Mouse (Mus musculus) hindbrain, embryonic 16.5 days (tissue): ENCODE measurements around the gene Padi4. TPM values are rescaled to one million over a fixed set of nuclear protein-coding genes. Genes with fewer than 3 reads are reported as not detected.
A peak's percentile ranks its signal among the peaks of the same experiment; 100 is the strongest.

Experiments used
- ATAC-seq: fragments of 200-750 bp; cut with Nextera tagmentation; 2 replicates; pipeline ENCODE4 v1.8.0; 2017; ENCODE audit warnings: moderate TSS enrichment, moderate library complexity
- H3K27ac ChIP-seq: fragments of 300-500 bp; sonication (generic); 2 replicates; pipeline ENCODE4 v1.5.1; 2014; ENCODE audit warnings: low read depth, mild to moderate bottlenecking, control low read depth, low read length, moderate library complexity
- H3K27me3 ChIP-seq: fragments of 300-500 bp; sonication (generic); replicated peaks from 2 replicates; pipeline ENCODE4 v1.6.1; 2014; ENCODE audit warnings: low read length; ENCODE audit not compliant: control insufficient read depth, insufficient read depth
- H3K36me3 ChIP-seq: fragments of 300-500 bp; sonication (generic); 2 replicates; pipeline ENCODE4 v1.6.1; 2014; ENCODE audit warnings: mild to moderate bottlenecking, low read length, moderate library complexity, mixed read lengths; ENCODE audit not compliant: control insufficient read depth, insufficient read depth
- H3K4me1 ChIP-seq: fragments of 300-500 bp; sonication (generic); 2 replicates; pipeline ENCODE4 v1.6.1; 2014; ENCODE audit warnings: low read depth, low read length; ENCODE audit not compliant: control insufficient read depth, insufficient read depth
- H3K4me2 ChIP-seq: fragments of 300-500 bp; sonication (generic); 2 replicates; pipeline ENCODE4 v1.6.1; 2014; ENCODE audit warnings: mild to moderate bottlenecking, low read length, control low read depth, moderate library complexity
- H3K4me3 ChIP-seq: fragments of 300-500 bp; sonication (generic); 2 replicates; pipeline ENCODE4 v1.5.1; 2014; ENCODE audit warnings: mild to moderate bottlenecking, low read length, control low read depth, moderate library complexity
- H3K9ac ChIP-seq: fragments of 300-500 bp; sonication (generic); 2 replicates; pipeline ENCODE4 v1.6.1; 2014; ENCODE audit warnings: low read depth, mild to moderate bottlenecking, control low read depth, low read length, moderate library complexity
- H3K9me3 ChIP-seq: fragments of 300-500 bp; sonication (generic); 2 replicates; pipeline ENCODE4 v1.6.1; 2014; ENCODE audit warnings: mild to moderate bottlenecking, low read length, moderate library complexity; ENCODE audit not compliant: control insufficient read depth
- WGBS: fragments of 180-500 bp; shearing (Covaris S2); extraction: QIAGEN DNeasy Blood & Tissue Kit; methylation state at CpG from one replicate; pipeline ENCODE4 v1.1.7; 2014; 5-methylcytosine and 5-hydroxymethylcytosine counted together
- polyA plus RNA-seq: library from polyadenylated mRNA; unstranded; fragments of >200 nt; fragmentation: Nextera tagmentation; extraction: Ambion mirVana; gene quantifications from 2 replicates; pipeline ENCODE4 v1.2.1, GENCODE M21; 2015

Padi4 gene
- polyA plus RNA-seq, 1 experiment from 2014 or later, result 0.14 TPM

DNA sequence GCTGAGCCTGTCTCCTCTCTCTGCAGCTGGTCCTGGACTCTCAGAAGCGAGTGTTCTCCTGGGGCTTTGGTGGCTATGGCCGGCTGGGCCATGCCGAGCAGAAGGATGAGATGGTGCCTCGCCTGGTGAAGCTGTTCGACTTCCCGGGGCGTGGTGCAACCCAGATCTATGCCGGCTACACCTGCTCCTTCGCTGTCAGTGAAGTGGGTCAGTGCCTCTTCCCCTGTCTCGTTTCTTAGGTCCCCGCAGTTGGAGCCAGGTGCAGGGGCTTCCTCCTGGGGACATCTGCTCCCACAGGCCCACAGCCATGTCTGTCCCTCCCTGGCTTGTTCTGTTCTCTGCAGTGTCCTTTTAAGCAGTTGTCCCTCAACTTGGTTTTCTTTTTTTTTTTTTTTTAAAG is 57.0 kb downstream of the Padi4 start:
- ATAC-seq, result no peak
- 87% methylated on average over 11 of the region's 11 CpGs for WGBS
- Histone ChIP-seq H3K9ac (no peak overlapping the region), H3K9me3 (no peaks in the 10 kb centered on the region), H3K4me1 (peaks cover 10% of the 10 kb centered on the region), H3K4me2 (no peak overlapping the region), H3K27me3 (no peaks in the 10 kb centered on the region), H3K36me3 (peaks cover 62% of the 10 kb centered on the region), H3K4me3 (no peak overlapping the region), H3K27ac (no peak overlapping the region)

DNA sequence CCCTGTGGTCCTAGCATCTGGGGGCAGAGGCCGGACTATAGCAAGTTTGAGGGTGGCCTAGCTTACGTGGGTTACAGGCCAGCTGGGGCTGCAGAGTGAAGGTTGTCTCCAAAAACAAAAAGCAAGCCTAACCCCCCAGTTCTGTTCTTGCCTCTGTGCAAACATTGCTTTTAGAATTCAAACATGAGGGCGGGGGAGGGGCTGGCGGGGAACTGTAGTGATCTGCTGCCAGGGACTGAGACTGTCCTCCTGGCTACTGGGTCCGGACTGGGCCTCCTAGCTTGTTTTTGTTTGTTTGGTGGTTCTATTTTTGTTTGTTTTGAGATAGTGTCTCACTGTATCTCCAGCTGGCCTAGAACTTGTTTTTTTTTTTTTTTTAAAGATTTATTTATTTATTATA is 59.5 kb downstream of the Padi4 start:
- Histone ChIP-seq H3K9ac (no peak overlapping the region), H3K4me2 (no peak overlapping the region; the same call in 1 of the 2 replicates), H3K4me1 (peaks cover 10% of the 10 kb centered on the region), H3K9me3 (no peaks in the 10 kb centered on the region), H3K4me3 (no peak overlapping the region), H3K36me3 (peaks cover 61% of the 10 kb centered on the region), H3K27me3 (no peaks in the 10 kb centered on the region), H3K27ac (peak overlapping the region; percentile 67)
- 74% methylated on average over 5 of the region's 5 CpGs for WGBS
- ATAC-seq, result 0 out of 2 replicates have a peak, but pooled peaks have one; percentile 1

DNA sequence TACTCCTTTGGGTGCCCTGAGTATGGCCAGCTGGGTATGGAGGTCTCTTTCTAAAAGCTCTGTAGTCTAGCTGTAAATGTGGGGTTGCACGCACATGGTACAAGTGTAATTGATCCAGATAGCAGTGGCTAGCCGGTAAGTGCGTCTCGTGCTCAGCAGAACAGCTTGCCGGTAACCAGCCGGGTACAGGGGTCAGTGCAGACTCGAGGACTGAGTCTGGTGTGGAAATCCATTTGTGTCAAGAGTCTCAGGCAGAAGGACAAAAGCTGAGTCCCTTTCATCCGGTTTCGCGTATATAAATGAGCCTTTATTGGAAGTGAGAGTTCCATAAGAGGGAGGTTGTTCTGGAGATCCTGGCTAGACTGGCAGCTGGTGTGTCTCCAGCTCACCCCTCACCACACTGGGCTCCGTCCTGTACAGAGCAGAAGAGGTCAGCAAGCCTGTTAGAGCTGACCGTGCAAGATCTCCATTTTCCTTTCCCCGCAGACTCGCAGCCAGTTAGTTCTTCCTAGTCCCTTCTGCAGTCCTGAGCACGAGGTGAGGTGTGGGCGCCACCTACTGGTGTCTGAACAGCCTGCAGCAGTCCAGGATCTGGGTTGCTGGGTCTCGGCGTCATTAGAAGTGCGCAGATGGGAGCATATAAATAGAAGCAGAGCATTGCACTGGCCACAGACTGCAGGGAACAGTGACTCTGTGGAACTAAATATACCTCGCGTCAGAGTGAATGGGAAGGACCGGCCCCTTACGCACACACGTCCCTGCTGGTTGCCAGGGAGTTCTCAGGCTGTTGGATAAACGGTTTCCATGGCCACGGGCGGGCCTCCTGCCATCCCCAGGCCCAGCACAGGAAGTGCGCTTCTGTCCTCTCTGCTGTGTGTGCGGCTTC is 60.3 kb downstream of the Padi4 start:
- peak; percentile 95 for ATAC-seq
- peak overlapping the region; percentile 17 for H3K9ac ChIP-seq

DNA sequence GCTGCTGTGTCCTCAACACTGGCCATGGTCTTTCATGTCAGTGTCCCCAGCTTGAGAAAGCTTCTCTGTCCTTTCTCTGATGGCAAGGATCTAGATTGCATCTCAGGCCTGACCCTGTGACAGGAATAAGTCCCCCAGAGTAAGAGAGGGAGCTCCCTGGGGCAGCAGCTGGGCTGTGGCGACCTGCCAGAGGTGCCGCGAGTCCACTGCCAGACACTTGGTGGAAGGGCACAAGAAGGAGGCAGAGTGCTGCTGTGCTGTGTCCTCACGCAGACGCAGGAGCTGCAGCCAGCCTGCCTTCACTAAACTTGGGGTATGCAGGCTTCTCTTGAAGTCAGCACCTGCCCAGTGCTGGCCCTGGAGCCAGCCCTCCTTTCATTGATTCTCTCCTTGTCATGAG is 62.7 kb downstream of the Padi4 start:
- 61% methylated on average over 5 of the region's 5 CpGs for WGBS
- peaks cover 10% of the 10 kb centered on the region for H3K4me1 ChIP-seq
- peaks cover 47% of the 10 kb centered on the region for H3K36me3 ChIP-seq
- H3K4me3 ChIP-seq, result no peak overlapping the region
- H3K4me2 ChIP-seq, result no peak overlapping the region
- H3K9ac ChIP-seq, result 0 out of 2 replicates have a peak overlapping the region, but pooled peaks have one; percentile 24
- no peaks in the 10 kb centered on the region for H3K27me3 ChIP-seq
- H3K9me3 ChIP-seq, result no peaks in the 10 kb centered on the region
- no peak for ATAC-seq
- H3K27ac ChIP-seq, result no peak overlapping the region

More for the DNA sequence above, 60.3 kb downstream of the Padi4 start:
- 26% methylated on average over 29 of the region's 29 CpGs for WGBS
- peak overlapping the region; percentile 67 for H3K27ac ChIP-seq
- no peaks in the 10 kb centered on the region for H3K27me3 ChIP-seq
- H3K9me3 ChIP-seq, result no peaks in the 10 kb centered on the region
- no peak overlapping the region for H3K4me3 ChIP-seq
- H3K36me3 ChIP-seq, result peaks cover 61% of the 10 kb centered on the region
- peak overlapping the region; percentile 10; the same call in 1 of the 2 replicates for H3K4me2 ChIP-seq
- peaks cover 10% of the 10 kb centered on the region for H3K4me1 ChIP-seq

DNA sequence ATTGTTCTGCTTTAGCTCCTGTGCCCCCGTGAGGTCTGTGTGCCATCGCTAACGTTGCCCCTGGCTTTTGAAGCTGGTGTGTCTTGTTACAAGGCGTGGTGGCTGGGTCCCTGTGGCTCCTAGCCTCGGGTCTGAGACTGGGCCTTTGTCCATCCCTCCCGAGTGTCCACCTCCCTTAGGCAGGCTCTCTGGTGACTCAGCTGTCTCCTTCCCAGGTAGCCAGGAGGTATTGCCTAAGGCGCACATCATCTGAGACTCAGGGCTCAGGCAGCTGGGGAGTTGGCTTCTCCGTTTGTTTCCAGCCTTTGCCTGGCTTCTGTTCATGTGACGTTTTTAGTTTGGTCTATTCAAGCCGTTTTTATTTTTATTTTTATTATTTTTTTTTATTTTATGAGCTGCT is 63.3 kb downstream of the Padi4 start:
- Histone ChIP-seq H3K4me2 (no peak overlapping the region), H3K9me3 (no peaks in the 10 kb centered on the region), H3K9ac (no peak overlapping the region), H3K4me3 (no peak overlapping the region), H3K36me3 (peaks cover 43% of the 10 kb centered on the region), H3K27ac (no peak overlapping the region), H3K27me3 (no peaks in the 10 kb centered on the region), H3K4me1 (peaks cover 10% of the 10 kb centered on the region)
- WGBS, result 71% methylated on average over 10 of the region's 10 CpGs
- no peak for ATAC-seq

DNA sequence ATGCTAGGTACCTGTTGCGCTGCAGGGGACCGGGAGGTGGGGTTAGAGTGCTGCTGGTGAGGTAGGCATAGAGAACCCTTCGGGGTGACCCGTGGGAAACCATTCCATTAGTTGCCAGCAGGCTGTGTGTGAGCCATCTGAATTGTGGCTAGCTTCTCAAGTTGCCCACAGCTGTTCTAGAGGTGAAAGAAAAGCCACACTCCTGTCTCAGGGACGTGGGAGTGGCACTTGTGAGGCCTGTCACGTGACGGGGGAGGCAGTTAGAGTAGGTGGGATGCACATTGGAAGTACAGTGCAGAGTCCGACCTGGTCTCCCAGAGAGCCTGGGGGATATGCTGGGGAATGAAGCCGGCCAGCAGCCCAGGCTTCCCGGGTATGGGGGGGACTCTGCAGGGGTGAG is 64.4 kb downstream of the Padi4 start:
- WGBS, result 89% methylated on average over 10 of the region's 10 CpGs

DNA sequence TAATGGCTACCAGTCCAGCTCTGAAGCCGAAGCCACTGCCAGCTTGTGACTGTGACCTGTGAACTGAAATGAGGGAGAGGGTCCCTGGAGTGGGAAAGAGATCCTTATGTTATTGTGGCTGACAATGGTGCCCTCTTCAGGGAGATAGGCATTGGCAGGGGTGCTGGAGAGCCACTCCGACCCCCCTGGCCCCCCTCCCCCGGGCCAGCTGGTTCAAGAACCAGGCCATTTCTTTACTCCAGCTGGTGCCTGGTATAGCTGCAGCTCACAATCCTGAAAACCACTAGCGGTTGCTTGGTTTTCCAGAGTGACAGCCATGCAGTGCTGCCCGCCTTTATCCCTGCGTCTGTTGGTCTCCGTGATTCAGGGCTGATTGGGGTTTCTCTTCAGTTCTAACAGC is 64.9 kb downstream of the Padi4 start:
- ATAC-seq, result no peak
- Histone ChIP-seq H3K4me3 (no peak overlapping the region), H3K36me3 (peaks cover 31% of the 10 kb centered on the region), H3K9me3 (no peaks in the 10 kb centered on the region), H3K4me2 (no peak overlapping the region), H3K27ac (no peak overlapping the region), H3K4me1 (peaks cover 8% of the 10 kb centered on the region), H3K27me3 (no peaks in the 10 kb centered on the region), H3K9ac (no peak overlapping the region)
- 61% methylated on average over 7 of the region's 7 CpGs for WGBS

More for the DNA sequence above, 64.4 kb downstream of the Padi4 start:
- no peak overlapping the region for H3K9ac ChIP-seq
- no peak overlapping the region for H3K4me2 ChIP-seq
- H3K9me3 ChIP-seq, result no peaks in the 10 kb centered on the region
- peaks cover 36% of the 10 kb centered on the region for H3K36me3 ChIP-seq
- H3K27me3 ChIP-seq, result no peaks in the 10 kb centered on the region
- ATAC-seq, result no peak
- no peak overlapping the region for H3K4me3 ChIP-seq
- no peak overlapping the region for H3K27ac ChIP-seq
- peaks cover 10% of the 10 kb centered on the region for H3K4me1 ChIP-seq

DNA sequence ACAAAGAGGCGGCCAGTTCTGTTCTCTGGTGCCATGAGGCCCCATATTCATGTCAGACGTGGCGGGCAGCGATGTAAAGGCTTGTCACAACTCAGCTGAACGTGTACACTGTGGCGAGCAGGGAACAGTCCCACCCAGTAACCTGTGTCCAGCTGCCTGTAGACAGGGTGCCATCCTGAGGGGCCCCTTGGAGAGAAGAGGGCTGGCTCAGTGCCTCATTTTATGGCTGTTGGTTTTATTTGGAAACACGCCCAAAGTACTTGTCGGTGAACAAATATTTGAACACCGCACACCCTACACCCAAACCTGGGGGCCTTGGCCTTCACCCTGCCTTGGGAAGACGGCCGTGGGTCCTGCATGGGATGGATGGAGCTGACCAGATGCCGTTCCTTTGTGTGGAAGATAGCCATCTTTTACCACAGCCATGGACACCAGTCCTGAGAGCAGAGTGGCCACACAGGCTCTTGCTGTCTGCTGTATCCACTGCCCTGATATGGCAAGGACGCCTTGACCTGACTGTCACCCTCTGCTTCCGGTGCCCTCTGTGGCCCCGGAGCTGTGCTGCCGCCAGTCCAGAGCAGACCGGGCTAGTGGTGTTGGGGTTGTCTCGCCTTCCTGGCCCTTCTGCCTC is 65.6 kb downstream of the Padi4 start:
- no peak overlapping the region for H3K4me2 ChIP-seq
- ATAC-seq, result no peak
- H3K9ac ChIP-seq, result no peak overlapping the region
- H3K36me3 ChIP-seq, result peaks cover 30% of the 10 kb centered on the region
- H3K9me3 ChIP-seq, result no peaks in the 10 kb centered on the region
- peaks cover 10% of the 10 kb centered on the region for H3K4me1 ChIP-seq
- WGBS, result 80% methylated on average over 18 of the region's 18 CpGs
- H3K27me3 ChIP-seq, result no peaks in the 10 kb centered on the region
- no peak overlapping the region for H3K4me3 ChIP-seq
- H3K27ac ChIP-seq, result no peak overlapping the region

DNA sequence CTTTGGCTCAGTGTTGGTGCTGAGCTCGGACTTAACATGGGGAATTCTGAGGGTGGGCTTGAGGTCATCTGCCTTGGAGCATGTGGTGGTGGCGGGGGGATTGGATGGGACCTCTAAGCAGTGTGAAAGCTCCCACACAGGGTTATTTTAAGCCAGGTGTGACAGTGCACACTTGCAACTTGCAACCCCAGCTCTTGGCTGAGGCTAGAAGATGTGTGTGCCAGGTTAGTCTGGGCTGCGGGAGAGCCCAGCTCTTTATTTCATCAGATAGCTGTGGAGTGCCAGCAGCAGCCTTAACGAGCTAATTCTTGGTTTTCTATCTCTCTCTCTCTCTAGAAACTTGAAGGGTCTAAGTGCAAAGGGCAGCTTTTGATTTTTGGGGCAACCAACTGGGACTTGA is 66.4 kb downstream of the Padi4 start:
- ATAC-seq, result no peak
- peaks cover 15% of the 10 kb centered on the region for H3K4me1 ChIP-seq
- no peaks in the 10 kb centered on the region for H3K27me3 ChIP-seq
- 72% methylated on average over 4 of the region's 4 CpGs for WGBS
- H3K4me3 ChIP-seq, result no peak overlapping the region
- peaks cover 28% of the 10 kb centered on the region for H3K36me3 ChIP-seq
- no peak overlapping the region for H3K27ac ChIP-seq
- H3K9me3 ChIP-seq, result no peaks in the 10 kb centered on the region
- no peak overlapping the region for H3K4me2 ChIP-seq
- H3K9ac ChIP-seq, result no peak overlapping the region
